Mouse (Mus musculus) leukemia stem cell, adult 10-12 weeks (primary cell): ENCODE results near the gene Ly6g5b. TPM values are rescaled to one million over a fixed set of nuclear protein-coding genes. Genes with fewer than 3 reads are reported as not detected.

ENCODE experiments used
- polyA plus RNA-seq: library from polyadenylated mRNA; stranded (reverse); fragments of >175 nt; gene quantifications from 2 replicates; pipeline ENCODE4 v1.2.3, GENCODE M21; 2012; ENCODE audit warnings: low replicate concordance

Gene Ly6g5b
- 0.71 TPM in 1 of 2 replicates, not detected in the other for polyA plus RNA-seq

GRCm38 (mm10) chr17:35115046-35116019 is at the start of gene Ly6g5b:
Ly6g5b (minus strand) TSS chr17:35115428.

GRCm38 (mm10) chr17:35134801-35135590 is 19.8 kb upstream of the Ly6g5b start, which contains the start of gene Bag6:
Bag6 (plus strand) TSS chr17:35135178.

GRCm38 (mm10) chr17:35131500-35132173 is 16.4 kb upstream of the Ly6g5b start, which contains the start of gene Apom:
Apom (minus strand) TSS chr17:35132050.

GRCm38 (mm10) chr17:35126206-35126611 is 11.0 kb upstream of the Ly6g5b start, which contains the start of gene D17H6S53E:
D17H6S53E (plus strand) TSS chr17:35126373.

GRCm38 (mm10) chr17:35121871-35122303 is 6.7 kb upstream of the Ly6g5b start, which contains the start of gene Csnk2b:
Csnk2b (minus strand) TSS chr17:35122053.

GRCm38 (mm10) chr17:35121143-35121799 is 6.0 kb upstream of the Ly6g5b start, which contains the start of gene Gpank1:
Gpank1 (plus strand) TSS chr17:35121455.

GRCm38 (mm10) chr17:35108097-35108496 is 7.1 kb downstream of the Ly6g5b start, which contains the start of gene Ly6g5c:
Ly6g5c (plus strand) TSS chr17:35108279.

GRCm38 (mm10) chr17:35088825-35089644 is 26.2 kb downstream of the Ly6g5b start, which contains the start of gene Abhd16a:
Abhd16a (plus strand) TSS chr17:35089263.

GRCm38 (mm10) chr17:35085208-35085865 is 29.9 kb downstream of the Ly6g5b start, which contains the start of gene Ly6g6f:
Ly6g6f (minus strand) TSS chr17:35085610.

GRCm38 (mm10) chr17:35077786-35078233 is 37.4 kb downstream of the Ly6g5b start, which contains the start of gene Ly6g6d:
Ly6g6d (minus strand) TSS chr17:35078065.

GRCm38 (mm10) chr17:35076507-35077176 is 38.6 kb downstream of the Ly6g5b start, which contains the start of gene Ly6g6e:
Ly6g6e (plus strand) TSS chr17:35076902.

GRCm38 (mm10) chr17:35066084-35066483 is 49.1 kb downstream of the Ly6g5b start, which contains the start of gene Mpig6b:
Mpig6b (minus strand) TSS chr17:35066184.

GRCm38 (mm10) chr17:35064951-35065947 is 50.0 kb downstream of the Ly6g5b start, which contains the start of gene Ly6g6c:
Ly6g6c (plus strand) TSS chr17:35065388.

